Mouse (Mus musculus): ENCODE data around the gene Irs1. TPM values are rescaled to one million over a fixed set of nuclear protein-coding genes. Genes with fewer than 3 reads are reported as not detected.

Irs1 gene
- total and polyA plus RNA-seq, 3 experiments, result not detected

- H3K4me1 ChIP-seq (ENCODE audit: control insufficient read depth in 1 of 2, insufficient read depth in 2 of 2), result no peaks in the 10 kb centered on the region
- no peaks in the 10 kb centered on the region for H3K79me2 ChIP-seq (replicated peaks; ENCODE audit: control insufficient read depth, extremely low read depth, insufficient read depth, poor library complexity, severe bottlenecking)
- H3K27ac ChIP-seq (ENCODE audit: insufficient read depth, low read depth), result no peak overlapping the region
- TF ChIP-seq BHLHE40 (IDR thresholded peaks at IDR 0.05; ENCODE audit: low read depth, low read length), result no peak
- no peak for TF ChIP-seq JUN (IDR thresholded peaks at IDR 0.05; ENCODE audit: insufficient read depth, low read depth, low read length)
- TF ChIP-seq TCF12 (IDR thresholded peaks at IDR 0.05; ENCODE audit: low read depth, low read length), result no peak
- no peak for TF ChIP-seq CHD1 (IDR thresholded peaks at IDR 0.05; ENCODE audit: low read depth, low read length)
- no peak for TF ChIP-seq ELF1 (IDR thresholded peaks at IDR 0.05; ENCODE audit: low read depth, low read length)
- no peak for TF ChIP-seq POLR2A (IDR thresholded peaks at IDR 0.05; ENCODE audit: low read depth, low read length)
- no peak for TF ChIP-seq RCOR1 (conservative IDR thresholded peaks at IDR 0.05; ENCODE audit: low read depth, low read length)
- TF ChIP-seq ZC3H11A (IDR thresholded peaks at IDR 0.05; ENCODE audit: low read depth, low read length), result no peak
- H3K4me2 ChIP-seq (ENCODE audit: insufficient read depth, low read depth, poor library complexity, severe bottlenecking), result no peak overlapping the region
- no peaks in the 10 kb centered on the region for H3K27me3 ChIP-seq (replicated peaks)
- in situ Hi-C loops (cut with MboI; ENCODE audit: low pct_ligation_motif_present, low pct_unique_long_range_greater_than_20kb, low sequenced_read_pairs), result no loop called here
- H3K4me3 ChIP-seq (replicated peaks in 1 of 3; ENCODE audit: low read depth in 2 of 3, low read length in 2 of 3, poor library complexity in 1 of 3), result no peak overlapping the region
- DNase-seq (ENCODE audit: extremely low read depth), result no peak
- H3K9ac ChIP-seq (ENCODE audit: insufficient read depth, low read depth), result no peak overlapping the region
- H3K36me3 ChIP-seq (replicated peaks in 1 of 2; ENCODE audit: control insufficient read depth in 1 of 2, insufficient read depth in 1 of 2, low read length in 1 of 2), result no peaks in the 10 kb centered on the region
- dilution Hi-C loops (cut with MboI; ENCODE audit: extremely low pct_ligation_motif_present, extremely low pct_unique_long_range_greater_than_20kb, low sequenced_read_pairs), result no loop called here
- no peaks in the 10 kb centered on the region for H3K9me3 ChIP-seq (replicated peaks; ENCODE audit: low read length)
These were observed 33.8 kb downstream of the Irs1 start for GRCm38 (mm10) chr1:82257457-82257856.

GRCm38 (mm10) chr1:82253789-82254445, 37.3 kb downstream of the Irs1 start:
- Histone ChIP-seq H3K4me2 (ENCODE audit: insufficient read depth, low read depth, poor library complexity, severe bottlenecking) (no peak overlapping the region), H3K4me1 (ENCODE audit: control insufficient read depth in 1 of 2, insufficient read depth in 2 of 2) (no peaks in the 10 kb centered on the region), H3K36me3 (replicated peaks in 1 of 2; ENCODE audit: control insufficient read depth in 1 of 2, insufficient read depth in 1 of 2, low read length in 1 of 2) (no peaks in the 10 kb centered on the region), H3K4me3 (replicated peaks in 1 of 3; ENCODE audit: low read depth in 2 of 3, low read length in 2 of 3, poor library complexity in 1 of 3) (no peak overlapping the region), H3K9me3 (replicated peaks; ENCODE audit: low read length) (no peaks in the 10 kb centered on the region), H3K27me3 (replicated peaks) (no peaks in the 10 kb centered on the region), H3K9ac (ENCODE audit: insufficient read depth, low read depth) (no peak overlapping the region), H3K79me2 (replicated peaks; ENCODE audit: control insufficient read depth, extremely low read depth, insufficient read depth, poor library complexity, severe bottlenecking) (no peaks in the 10 kb centered on the region), H3K27ac (ENCODE audit: insufficient read depth, low read depth) (no peak overlapping the region)
- in situ Hi-C loops (cut with MboI; ENCODE audit: low pct_ligation_motif_present, low pct_unique_long_range_greater_than_20kb, low sequenced_read_pairs), result no loop called here
- DNase-seq (ENCODE audit: extremely low read depth), result no peak
- dilution Hi-C loops (cut with MboI; ENCODE audit: extremely low pct_ligation_motif_present, extremely low pct_unique_long_range_greater_than_20kb, low sequenced_read_pairs), result no loop called here
- TF ChIP-seq ZMIZ1 (IDR thresholded peaks at IDR 0.05; ENCODE audit: low read depth, low read length), result no peak
- no peak for TF ChIP-seq SMC3 (IDR thresholded peaks at IDR 0.05; ENCODE audit: low read depth, low read length)
- no peak for TF ChIP-seq POLR2A (IDR thresholded peaks at IDR 0.05; ENCODE audit: low read depth, low read length)
- TF ChIP-seq ELF1 (IDR thresholded peaks at IDR 0.05; ENCODE audit: low read depth, low read length), result no peak
- TF ChIP-seq MAFK (IDR thresholded peaks at IDR 0.05; ENCODE audit: insufficient replicate concordance, low read length), result no peak
- TF ChIP-seq TBP (conservative IDR thresholded peaks at IDR 0.05; ENCODE audit: low read depth, low read length), result no peak
- no peak for TF ChIP-seq POLR2AphosphoS2 (IDR thresholded peaks at IDR 0.05; ENCODE audit: low read depth, low read length)
- TF ChIP-seq TCF12 (IDR thresholded peaks at IDR 0.05; ENCODE audit: low read depth, low read length), result no peak
- TF ChIP-seq USF2 (conservative IDR thresholded peaks at IDR 0.05; ENCODE audit: low read depth, low read length), result no peak
- TF ChIP-seq MXI1 (IDR thresholded peaks at IDR 0.05; ENCODE audit: low read depth, low read length), result no peak

Measured in CH12.LX (cell line).